Mouse (Mus musculus): ENCODE results near the gene Alox5. TPM values are rescaled to one million over a fixed set of nuclear protein-coding genes. Genes with fewer than 3 reads are reported as not detected.

Alox5 gene
- polyA plus RNA-seq, 1 experiment from 2014 or later, result 2.6 TPM

GRCm38 (mm10) chr6:116417518-116418315 lies 43.3 kb downstream of the Alox5 start:
- no peak for ATAC-seq (ENCODE audit: insufficient number of reproducible peaks, low FRiP score)
- H3K27me3 ChIP-seq (replicated peaks), result peaks cover 3% of the 10 kb centered on the region; the same call in 1 of the 2 replicates
- no peak overlapping the region for H3K27ac ChIP-seq (ENCODE audit: poor library complexity, severe bottlenecking)
- no peaks in the 10 kb centered on the region for H3K9me3 ChIP-seq (replicated peaks)
- no peak overlapping the region for H3K9ac ChIP-seq
- 56% methylated on average over 6 of the region's 6 CpGs for WGBS
- H3K4me1 ChIP-seq (replicated peaks), result peaks cover 14% of the 10 kb centered on the region; the same call in 1 of the 2 replicates
- H3K36me3 ChIP-seq, result 0 out of 2 replicates have a peak, but pooled peaks cover 2% of the 10 kb centered on the region
- no peak overlapping the region for H3K4me2 ChIP-seq
- H3K4me3 ChIP-seq, result no peak overlapping the region

GRCm38 (mm10) chr6:116416000-116416552 lies 44.9 kb downstream of the Alox5 start:
- Histone ChIP-seq H3K9me3 (replicated peaks) (no peaks in the 10 kb centered on the region), H3K27me3 (replicated peaks) (peaks cover 5% of the 10 kb centered on the region; the same call in 1 of the 2 replicates), H3K4me2 (no peak overlapping the region), H3K9ac (no peak overlapping the region), H3K4me3 (no peak overlapping the region), H3K27ac (ENCODE audit: poor library complexity, severe bottlenecking) (no peak overlapping the region), H3K36me3 (0 out of 2 replicates have a peak, but pooled peaks cover 9% of the 10 kb centered on the region), H3K4me1 (replicated peaks) (peaks cover 14% of the 10 kb centered on the region; the same call in 1 of the 2 replicates)
- WGBS, result 87% methylated on average over 6 of the region's 6 CpGs
- no peak for ATAC-seq (ENCODE audit: insufficient number of reproducible peaks, low FRiP score)

- Histone ChIP-seq H3K4me1 (replicated peaks) (peaks cover 14% of the 10 kb centered on the region; the same call in 1 of the 2 replicates), H3K9ac (no peak overlapping the region), H3K27ac (ENCODE audit: poor library complexity, severe bottlenecking) (no peak overlapping the region), H3K9me3 (replicated peaks) (no peaks in the 10 kb centered on the region), H3K4me3 (no peak overlapping the region), H3K4me2 (no peak overlapping the region), H3K36me3 (peaks cover 18% of the 10 kb centered on the region), H3K27me3 (replicated peaks) (peaks cover 5% of the 10 kb centered on the region; the same call in 1 of the 2 replicates)
- ATAC-seq (ENCODE audit: insufficient number of reproducible peaks, low FRiP score), result no peak
- 64% methylated on average over 12 of the region's 12 CpGs for WGBS
Observed at GRCm38 (mm10) chr6:116415126-116415676, 45.8 kb downstream of the Alox5 start.

- Histone ChIP-seq H3K4me2 (no peak overlapping the region), H3K9ac (no peak overlapping the region)
Observed at GRCm38 (mm10) chr6:116412546-116413325, 48.2 kb downstream of the Alox5 start.

GRCm38 (mm10) chr6:116411716-116412115 lies 49.3 kb downstream of the Alox5 start:
- Histone ChIP-seq H3K4me2 (no peak overlapping the region), H3K9me3 (replicated peaks) (no peaks in the 10 kb centered on the region), H3K36me3 (peaks cover 35% of the 10 kb centered on the region), H3K4me3 (no peak overlapping the region), H3K4me1 (replicated peaks) (peaks cover 14% of the 10 kb centered on the region; the same call in 1 of the 2 replicates), H3K27ac (ENCODE audit: poor library complexity, severe bottlenecking) (no peak overlapping the region), H3K9ac (no peak overlapping the region), H3K27me3 (replicated peaks) (0 out of 2 replicates have a peak, but pooled peaks cover 5% of the 10 kb centered on the region)
- 77% methylated on average over 3 of the region's 3 CpGs for WGBS
- ATAC-seq (ENCODE audit: insufficient number of reproducible peaks, low FRiP score), result no peak

More at GRCm38 (mm10) chr6:116412546-116413325, 48.2 kb downstream of the Alox5 start:
- ATAC-seq (ENCODE audit: insufficient number of reproducible peaks, low FRiP score), result no peak
- Histone ChIP-seq H3K27me3 (replicated peaks) (0 out of 2 replicates have a peak, but pooled peaks cover 5% of the 10 kb centered on the region), H3K4me3 (no peak overlapping the region), H3K4me1 (replicated peaks) (peaks cover 14% of the 10 kb centered on the region; the same call in 1 of the 2 replicates), H3K36me3 (peaks cover 29% of the 10 kb centered on the region), H3K27ac (ENCODE audit: poor library complexity, severe bottlenecking) (no peak overlapping the region), H3K9me3 (replicated peaks) (no peaks in the 10 kb centered on the region)
- WGBS, result 93% methylated on average over 14 of the region's 14 CpGs

GRCm38 (mm10) chr6:116410436-116410835 lies 50.5 kb downstream of the Alox5 start:
- H3K36me3 ChIP-seq, result peaks cover 40% of the 10 kb centered on the region

GRCm38 (mm10) chr6:116407956-116408657 lies 52.9 kb downstream of the Alox5 start:
- ATAC-seq (ENCODE audit: insufficient number of reproducible peaks, low FRiP score), result no peak
- Histone ChIP-seq H3K4me3 (no peak overlapping the region), H3K9me3 (replicated peaks) (no peaks in the 10 kb centered on the region), H3K27me3 (replicated peaks) (0 out of 2 replicates have a peak, but pooled peaks cover 5% of the 10 kb centered on the region), H3K27ac (ENCODE audit: poor library complexity, severe bottlenecking) (no peak overlapping the region), H3K4me1 (replicated peaks) (no peaks in the 10 kb centered on the region), H3K4me2 (no peak overlapping the region), H3K9ac (no peak overlapping the region), H3K36me3 (peaks cover 48% of the 10 kb centered on the region)
- WGBS, result 85% methylated on average over 6 of the region's 6 CpGs

More at GRCm38 (mm10) chr6:116410436-116410835, 50.5 kb downstream of the Alox5 start:
- Histone ChIP-seq H3K4me3 (no peak overlapping the region), H3K27ac (ENCODE audit: poor library complexity, severe bottlenecking) (no peak overlapping the region), H3K4me2 (no peak overlapping the region), H3K9me3 (replicated peaks) (no peaks in the 10 kb centered on the region), H3K27me3 (replicated peaks) (0 out of 2 replicates have a peak, but pooled peaks cover 5% of the 10 kb centered on the region), H3K9ac (no peak overlapping the region), H3K4me1 (replicated peaks) (peaks cover 9% of the 10 kb centered on the region; the same call in 1 of the 2 replicates)
- WGBS, result 93% methylated on average over 10 of the region's 10 CpGs
- no peak for ATAC-seq (ENCODE audit: insufficient number of reproducible peaks, low FRiP score)

GRCm38 (mm10) chr6:116407216-116407615 lies 53.8 kb downstream of the Alox5 start:
- Histone ChIP-seq H3K36me3 (peaks cover 44% of the 10 kb centered on the region), H3K4me2 (no peak overlapping the region), H3K27me3 (replicated peaks) (no peaks in the 10 kb centered on the region), H3K9me3 (replicated peaks) (no peaks in the 10 kb centered on the region), H3K4me3 (no peak overlapping the region), H3K4me1 (replicated peaks) (no peaks in the 10 kb centered on the region), H3K27ac (ENCODE audit: poor library complexity, severe bottlenecking) (no peak overlapping the region), H3K9ac (no peak overlapping the region)
- WGBS, result 88% methylated on average over 4 of the region's 4 CpGs
- ATAC-seq (ENCODE audit: insufficient number of reproducible peaks, low FRiP score), result no peak

GRCm38 (mm10) chr6:116406680-116407079 lies 54.3 kb downstream of the Alox5 start:
- Histone ChIP-seq H3K9me3 (replicated peaks) (no peaks in the 10 kb centered on the region), H3K36me3 (peaks cover 47% of the 10 kb centered on the region), H3K4me1 (replicated peaks) (no peaks in the 10 kb centered on the region), H3K27ac (ENCODE audit: poor library complexity, severe bottlenecking) (no peak overlapping the region), H3K27me3 (replicated peaks) (no peaks in the 10 kb centered on the region), H3K4me3 (no peak overlapping the region), H3K9ac (no peak overlapping the region), H3K4me2 (no peak overlapping the region)
- no peak for ATAC-seq (ENCODE audit: insufficient number of reproducible peaks, low FRiP score)
- WGBS, result 76% methylated on average over 5 of the region's 5 CpGs

- Histone ChIP-seq H3K4me3 (no peak overlapping the region), H3K9ac (no peak overlapping the region), H3K36me3 (peaks cover 50% of the 10 kb centered on the region), H3K4me2 (no peak overlapping the region), H3K27ac (ENCODE audit: poor library complexity, severe bottlenecking) (no peak overlapping the region), H3K4me1 (replicated peaks) (no peaks in the 10 kb centered on the region), H3K9me3 (replicated peaks) (no peaks in the 10 kb centered on the region), H3K27me3 (replicated peaks) (no peaks in the 10 kb centered on the region)
- 67% methylated on average over 2 of the region's 2 CpGs for WGBS
- ATAC-seq (ENCODE audit: insufficient number of reproducible peaks, low FRiP score), result no peak
Observed at GRCm38 (mm10) chr6:116406152-116406551, 54.8 kb downstream of the Alox5 start.

Data from heart, embryonic 12.5 days (tissue).